Mouse (Mus musculus) megakaryocyte-erythroid progenitor cell, adult 5 weeks (primary cell): ENCODE data around the gene Gm10696. TPM values are rescaled to one million over a fixed set of nuclear protein-coding genes. Genes with fewer than 3 reads are reported as not detected.

Source experiments
- polyA plus RNA-seq: library from polyadenylated mRNA; stranded (reverse); fragments of >175 nt; gene quantifications from 2 replicates; pipeline ENCODE4 v1.2.3, GENCODE M21; 2012

Gene Gm10696
- not detected in 2 replicates for polyA plus RNA-seq

DNA sequence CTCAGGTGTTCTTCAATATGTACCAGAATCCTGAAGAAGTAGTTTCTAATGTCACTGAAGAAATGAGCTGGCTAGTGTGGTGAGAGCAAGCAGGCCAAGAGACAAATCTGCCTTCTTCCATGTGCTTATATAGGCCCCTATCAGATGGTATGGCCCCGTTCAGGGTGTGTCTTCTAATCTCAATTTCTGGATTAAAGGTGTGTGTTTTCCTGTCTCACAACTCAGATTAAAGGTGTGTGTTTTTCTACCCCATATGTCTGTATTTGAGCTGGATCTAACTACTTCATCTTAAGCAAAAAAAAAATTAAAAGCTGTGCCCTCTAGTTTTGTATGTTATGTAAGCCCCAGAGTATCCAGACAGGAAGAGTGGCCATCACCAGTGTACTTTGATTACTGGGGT is at the start of gene Gm10696:
Gene Gm10696, minus strand, starts transcription at position 101 of the 400 bp plus-strand sequence.

GRCm38 (mm10) chr3:94196414-94196813 is 18.4 kb upstream of the Gm10696 start, which contains the start of gene Gm5286:
Gene Gm5286 (plus strand): TSS chr3:94196714.

Other genes with a start within 250 kb of the Gm10696 start
- gene Gm9117, start 234.7 kb downstream of the Gm10696 start, polyA plus RNA-seq: not detected in 2 replicates
- not detected in 2 replicates for gene Tdpoz5, start 216.9 kb downstream of the Gm10696 start, polyA plus RNA-seq
- not detected in 2 replicates for gene Gm9125, start 123.3 kb downstream of the Gm10696 start, polyA plus RNA-seq
- not detected in 2 replicates for gene Gm10697, start 105.5 kb downstream of the Gm10696 start, polyA plus RNA-seq
- gene Gm5286, start 18.5 kb upstream of the Gm10696 start, polyA plus RNA-seq: not detected in 2 replicates
- gene Gm4778, start 85.8 kb upstream of the Gm10696 start, polyA plus RNA-seq: not detected in 2 replicates
- 0.39 and 0.41 TPM in 2 replicates for gene Them4, start 131.9 kb upstream of the Gm10696 start, polyA plus RNA-seq
- gene Them5, start 163.9 kb upstream of the Gm10696 start, polyA plus RNA-seq: not detected in 2 replicates
- not detected in 2 replicates for gene C2cd4d, start 184.2 kb upstream of the Gm10696 start, polyA plus RNA-seq
- gene Rorc, start 194.6 kb upstream of the Gm10696 start, polyA plus RNA-seq: 0.13 and 0.22 TPM in 2 replicates
- 0.04 and 0.07 TPM in 2 replicates for gene Lingo4, start 220.3 kb upstream of the Gm10696 start, polyA plus RNA-seq
- gene Tdrkh, start 235.1 kb upstream of the Gm10696 start, polyA plus RNA-seq: 2.3 and 3.4 TPM in 2 replicates